Mouse (Mus musculus) kidney, adult 2 months (tissue): Measurements from ENCODE around the gene Fbxl8. TPM values are rescaled to one million over a fixed set of nuclear protein-coding genes. Genes with fewer than 3 reads are reported as not detected.

ENCODE experiments used
- DNase-seq: peaks from one replicate; pipeline ENCODE4 v3.0.0; 2021
- H3K27ac ChIP-seq: fragments of 200-500 bp; 2 replicates; pipeline ENCODE4 v1.5.1; 2012; ENCODE audit warnings: low read depth, low read length, control low read depth, inconsistent platforms; ENCODE audit not compliant: insufficient read depth
- H3K27me3 ChIP-seq: fragments of 200-500 bp; replicated peaks from 2 replicates; pipeline ENCODE4 v1.6.1; 2012; ENCODE audit warnings: mild to moderate bottlenecking, moderate library complexity, low read length, inconsistent platforms; ENCODE audit not compliant: control insufficient read depth, insufficient read depth
- H3K36me3 ChIP-seq: fragments of 200-500 bp; 2 replicates; pipeline ENCODE4 v1.6.1; 2012; ENCODE audit warnings: mild to moderate bottlenecking, moderate library complexity, low read length, inconsistent platforms; ENCODE audit not compliant: control insufficient read depth, insufficient read depth
- H3K4me1 ChIP-seq: fragments of 200-500 bp; 2 replicates; pipeline ENCODE4 v1.6.1; 2011; ENCODE audit warnings: low read length; ENCODE audit not compliant: control insufficient read depth, insufficient read depth
- H3K4me3 ChIP-seq: fragments of 200-500 bp; 2 replicates; pipeline ENCODE4 v1.5.1; 2011; ENCODE audit warnings: mild to moderate bottlenecking, low read depth, low read length, control low read depth; ENCODE audit not compliant: insufficient read depth
- CTCF ChIP-seq: fragments of 200-500 bp; conservative IDR thresholded peaks from 2 replicates; pipeline ENCODE4 v1.5.1; 2011; ENCODE audit warnings: low read depth, mild to moderate bottlenecking, control low read depth, low read length, moderate library complexity, mixed read lengths; ENCODE audit not compliant: insufficient read depth, insufficient read length
- POLR2A ChIP-seq: fragments of 200-500 bp; IDR thresholded peaks from one replicate; pipeline ENCODE4 v1.6.1; 2011; ENCODE audit warnings: low read depth, low read length, control low read depth
- WGBS: fragments of 180-500 bp; shearing (Covaris S2); methylation state at CpG from one replicate; pipeline ENCODE4 v1.1.7; 2018; 5-methylcytosine and 5-hydroxymethylcytosine counted together
- polyA plus RNA-seq: library from polyadenylated mRNA; depleted of rRNA; stranded (reverse); fragments of >200 nt; gene quantifications from 2 replicates; pipeline ENCODE4 v1.2.3, GENCODE M21; 2012

Fbxl8 gene
- polyA plus RNA-seq, 1 experiment, result 6.9 TPM

GRCm38 (mm10) chr8:105292471-105292870, 28.0 kb downstream of the Fbxl8 start:
- DNase-seq, result no peak
- no peak overlapping the region for H3K27ac ChIP-seq
- H3K27me3 ChIP-seq, result no peaks in the 10 kb centered on the region
- WGBS, result 62% methylated on average over 7 of the region's 7 CpGs
- TF ChIP-seq CTCF (no peak), POLR2A (no peak)
- H3K4me1 ChIP-seq, result peaks cover 9% of the 10 kb centered on the region
- H3K4me3 ChIP-seq, result no peak overlapping the region
- no peaks in the 10 kb centered on the region for H3K36me3 ChIP-seq

- WGBS, result 77% methylated on average over 19 of the region's 19 CpGs
- DNase-seq, result no peak
- Histone ChIP-seq H3K4me3 (no peak overlapping the region), H3K4me1 (peaks cover 9% of the 10 kb centered on the region), H3K27ac (no peak overlapping the region), H3K36me3 (no peaks in the 10 kb centered on the region), H3K27me3 (no peaks in the 10 kb centered on the region)
- TF ChIP-seq CTCF, result no peak
- no peak for TF ChIP-seq POLR2A
Measured at GRCm38 (mm10) chr8:105293405-105293804, 29.0 kb downstream of the Fbxl8 start.

GRCm38 (mm10) chr8:105294776-105295175, 30.3 kb downstream of the Fbxl8 start:
- H3K36me3 ChIP-seq, result no peaks in the 10 kb centered on the region
- no peak for DNase-seq
- peak overlapping the region; percentile 56; the same call in 1 of the 2 replicates for H3K4me3 ChIP-seq
- peaks cover 12% of the 10 kb centered on the region for H3K4me1 ChIP-seq
- H3K27me3 ChIP-seq, result no peaks in the 10 kb centered on the region
- no peak for TF ChIP-seq POLR2A
- no peak for TF ChIP-seq CTCF
- 67% methylated on average over 9 of the region's 9 CpGs for WGBS
- H3K27ac ChIP-seq, result no peak overlapping the region

GRCm38 (mm10) chr8:105295256-105295655, 30.8 kb downstream of the Fbxl8 start:
- Histone ChIP-seq H3K4me1 (peaks cover 7% of the 10 kb centered on the region), H3K4me3 (peak overlapping the region; percentile 56), H3K36me3 (no peaks in the 10 kb centered on the region; the same call in 1 of the 2 replicates), H3K27me3 (no peaks in the 10 kb centered on the region), H3K27ac (peak overlapping the region; percentile 63)
- no peak for DNase-seq
- TF ChIP-seq CTCF, result no peak
- TF ChIP-seq POLR2A, result no peak
- 71% methylated on average over 11 of the region's 11 CpGs for WGBS

GRCm38 (mm10) chr8:105295895-105296573, 31.6 kb downstream of the Fbxl8 start, which contains the start of gene Exoc3l:
Gene Exoc3l, minus strand, starts transcription at chr8:105296101.
- peak; percentile 66 for DNase-seq
- H3K4me1 ChIP-seq, result peaks cover 7% of the 10 kb centered on the region; the same call in 1 of the 2 replicates
- no peaks in the 10 kb centered on the region for H3K27me3 ChIP-seq
- TF ChIP-seq CTCF, result no peak
- TF ChIP-seq POLR2A, result no peak
- H3K27ac ChIP-seq, result peak within 1 kb of the TSS; percentile 77
- peak within 1 kb of the TSS; percentile 56 for H3K4me3 ChIP-seq
- 52% methylated on average over 11 of the region's 11 CpGs for WGBS
- no peaks in the 10 kb centered on the region; the same call in 1 of the 2 replicates for H3K36me3 ChIP-seq

- Histone ChIP-seq H3K4me3 (peak within 1 kb of the TSS; percentile 88), H3K36me3 (no peaks in the 10 kb centered on the region; the same call in none of the 2 replicates), H3K27me3 (no peaks in the 10 kb centered on the region), H3K27ac (peak within 1 kb of the TSS; percentile 77), H3K4me1 (peaks cover 7% of the 10 kb centered on the region; the same call in 1 of the 2 replicates)
- TF ChIP-seq CTCF (no peak), POLR2A (no peak)
- DNase-seq, result peak; percentile 97
- under 1% methylated on average over 58 of the region's 58 CpGs for WGBS
Measured at GRCm38 (mm10) chr8:105297511-105298192, 33.2 kb downstream of the Fbxl8 start, which contains the start of gene E2f4. Gene E2f4, plus strand, starts transcription at chr8:105297663.
